Mouse (Mus musculus) urinary bladder, postnatal 36 days (tissue): ENCODE data around the gene Klf6.
A peak's percentile ranks its signal among the peaks of the same experiment; 100 is the strongest.

Experiments used
- DNase-seq, 2 experiments: peaks; one replicate each; pipeline ENCODE4 v3.0.0; 2022; ENCODE audit warnings: low spot score in 2 of 2, mixed read lengths in 1 of 2

Gene Klf6

DNA sequence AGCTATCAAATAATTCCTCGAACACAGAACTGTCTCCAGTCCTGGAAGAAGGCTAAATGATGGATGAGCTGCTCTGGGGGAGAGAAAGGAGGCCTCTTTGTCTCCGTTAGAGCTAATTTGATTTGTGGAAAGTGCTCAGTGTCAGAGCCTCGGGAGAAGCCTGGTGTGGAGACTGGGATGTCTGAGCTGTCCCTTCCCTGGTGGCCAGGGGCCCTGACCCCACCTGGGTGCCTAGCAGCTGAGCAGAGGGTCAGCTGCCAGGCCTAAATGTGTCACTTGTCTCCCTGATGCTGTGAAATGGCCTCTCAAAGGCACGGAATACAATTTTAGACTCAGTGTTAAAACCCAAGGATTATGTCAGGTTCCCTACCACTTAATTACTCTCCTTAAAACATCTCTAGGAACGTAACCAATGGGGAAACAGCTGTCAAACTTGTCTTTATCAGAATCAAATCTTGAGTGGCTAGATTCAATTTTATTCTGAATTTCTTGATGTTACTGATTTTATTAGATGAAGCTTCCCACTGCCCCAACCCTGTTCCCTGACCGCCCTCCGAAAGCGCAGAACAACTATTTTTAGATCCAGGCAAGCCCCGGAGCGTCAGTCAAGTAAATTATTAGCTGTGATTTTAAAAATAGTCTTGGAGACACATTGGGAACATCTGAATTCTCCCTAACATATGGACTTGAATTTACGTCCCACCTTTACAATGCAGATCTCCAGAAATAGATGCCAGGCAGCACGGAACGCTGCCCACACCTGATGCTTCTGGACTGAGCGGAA is 36.1 kb downstream of the Klf6 start:
- DNase-seq: no peak

GRCm38 (mm10) chr13:5899021-5899420 is 37.7 kb downstream of the Klf6 start:
- DNase-seq: peak in 1 of 2 experiments; percentile 9

GRCm38 (mm10) chr13:5899641-5900040 is 38.4 kb downstream of the Klf6 start:
- DNase-seq: no peak

DNA sequence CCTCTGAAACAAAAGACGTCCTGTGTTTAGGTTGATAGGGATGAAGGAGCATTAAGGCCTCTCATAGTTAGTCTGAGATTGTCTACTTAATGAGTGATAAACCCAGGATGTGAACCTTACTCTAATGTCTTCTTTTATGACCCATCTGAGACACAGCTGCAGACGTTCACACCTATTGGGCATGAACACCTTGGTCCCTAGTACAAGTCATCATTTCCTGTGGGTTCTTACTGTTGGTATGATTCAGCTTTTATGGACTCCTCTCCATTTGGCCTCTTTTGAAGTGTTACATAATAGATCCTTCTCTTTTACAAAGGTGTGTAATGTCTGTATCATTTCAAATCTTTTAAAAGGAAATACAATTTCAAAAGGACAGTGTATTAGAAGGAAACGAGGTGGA is 51.9 kb downstream of the Klf6 start:
- DNase-seq: no peak

DNA sequence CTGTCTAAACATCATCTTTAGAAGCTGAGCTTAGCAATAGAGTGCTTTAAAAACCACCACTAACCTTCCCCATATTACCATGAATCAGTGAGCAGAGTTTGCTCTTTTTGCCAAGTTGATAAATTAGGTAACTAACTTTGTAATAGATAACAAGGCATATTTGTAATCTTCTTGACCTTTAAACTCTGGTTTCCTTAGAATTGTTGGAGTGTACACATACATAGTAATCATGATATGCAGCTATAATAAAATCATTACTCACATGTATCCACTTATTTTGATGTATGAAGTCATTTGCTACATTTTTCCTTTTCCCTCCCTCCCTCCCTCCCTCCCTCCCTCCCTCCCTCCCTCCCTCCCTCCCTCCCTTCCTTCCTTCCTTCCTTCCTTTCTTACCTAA is 56.1 kb downstream of the Klf6 start:
- no peak for DNase-seq

GRCm38 (mm10) chr13:5919966-5920365 is 58.7 kb downstream of the Klf6 start:
- no peak for DNase-seq
